Mouse (Mus musculus) natural killer cell, adult 2 months (primary cell): ENCODE results near the gene Cracr2b.
"Not testable (repeated sequence)": the region's sequence is repeated elsewhere in the genome, so short reads cannot be mapped to it uniquely, and the experiment has no call there.

Experiments used
- DNase-seq, 2 experiments: peaks; one replicate each; pipeline ENCODE4 v3.0.0; 2022; ENCODE audit warnings: low spot score in 2 of 2

Gene Cracr2b

GRCm38 (mm10) chr7:141433517-141434400 lies 27.1 kb upstream of the Cracr2b start:
- DNase-seq = no peak

- DNase-seq = no peak
These were observed 26.4 kb upstream of the Cracr2b start for GRCm38 (mm10) chr7:141434464-141434863.

- peak; percentile 49 to 54 for DNase-seq
These were observed 25.6 kb upstream of the Cracr2b start for GRCm38 (mm10) chr7:141435129-141435855.

DNA sequence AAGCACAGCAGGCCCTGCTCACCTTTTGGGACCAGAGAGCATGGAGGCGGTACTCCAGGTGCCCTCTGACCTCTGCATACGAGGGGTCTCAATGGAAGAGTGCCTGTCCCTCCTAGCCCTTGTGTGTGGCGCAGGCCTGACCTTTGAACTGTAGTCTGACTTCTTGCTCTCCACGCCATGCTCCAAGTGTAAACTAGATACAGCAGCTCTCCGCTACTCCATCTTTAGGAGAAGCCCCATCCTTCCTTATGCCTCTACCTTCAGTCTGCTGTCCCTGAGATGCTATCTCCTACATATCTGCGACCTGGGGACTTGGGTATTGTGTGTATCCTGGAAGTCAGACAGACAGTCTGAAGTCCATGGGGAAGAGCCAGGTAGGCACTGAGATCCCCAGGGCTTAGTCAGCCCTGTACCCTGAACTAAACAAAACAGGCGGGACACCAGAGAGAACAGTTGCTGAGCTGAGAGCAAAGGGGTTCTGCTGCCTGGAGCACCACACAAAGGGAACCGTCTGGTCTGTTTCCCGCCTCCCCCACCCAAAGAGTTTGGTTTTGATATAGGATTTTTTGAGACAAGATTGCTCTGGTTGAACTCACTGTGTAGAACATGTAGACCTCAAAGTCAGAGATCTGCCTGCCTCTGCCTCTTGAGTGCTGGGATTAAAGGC lies 24.9 kb upstream of the Cracr2b start:
- DNase-seq = no peak

DNA sequence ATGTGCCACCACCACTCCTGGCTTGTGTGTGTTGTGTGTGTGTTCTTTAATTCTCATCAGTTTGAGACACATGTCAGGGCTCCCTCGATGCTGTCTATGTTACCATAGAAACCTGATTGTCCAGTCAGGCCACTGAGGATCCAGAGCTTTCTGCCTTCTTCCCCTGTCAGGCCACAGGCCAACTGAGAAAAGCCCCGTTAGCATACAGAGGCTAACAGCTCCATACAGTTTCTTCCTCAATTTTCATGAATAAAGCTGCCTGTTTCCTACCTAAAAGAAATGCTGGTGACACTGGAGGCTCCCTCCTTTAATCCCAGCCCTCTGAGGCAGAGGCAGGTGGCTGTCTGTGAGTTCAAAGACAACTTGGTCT lies 24.4 kb upstream of the Cracr2b start:
- no peak for DNase-seq

GRCm38 (mm10) chr7:141437178-141438120 lies 23.4 kb upstream of the Cracr2b start, which contains the start of gene Slc25a22:
TSS of gene Slc25a22 (minus strand) at chr7:141437892.
- DNase-seq = peak; percentile 69 to 79

DNA sequence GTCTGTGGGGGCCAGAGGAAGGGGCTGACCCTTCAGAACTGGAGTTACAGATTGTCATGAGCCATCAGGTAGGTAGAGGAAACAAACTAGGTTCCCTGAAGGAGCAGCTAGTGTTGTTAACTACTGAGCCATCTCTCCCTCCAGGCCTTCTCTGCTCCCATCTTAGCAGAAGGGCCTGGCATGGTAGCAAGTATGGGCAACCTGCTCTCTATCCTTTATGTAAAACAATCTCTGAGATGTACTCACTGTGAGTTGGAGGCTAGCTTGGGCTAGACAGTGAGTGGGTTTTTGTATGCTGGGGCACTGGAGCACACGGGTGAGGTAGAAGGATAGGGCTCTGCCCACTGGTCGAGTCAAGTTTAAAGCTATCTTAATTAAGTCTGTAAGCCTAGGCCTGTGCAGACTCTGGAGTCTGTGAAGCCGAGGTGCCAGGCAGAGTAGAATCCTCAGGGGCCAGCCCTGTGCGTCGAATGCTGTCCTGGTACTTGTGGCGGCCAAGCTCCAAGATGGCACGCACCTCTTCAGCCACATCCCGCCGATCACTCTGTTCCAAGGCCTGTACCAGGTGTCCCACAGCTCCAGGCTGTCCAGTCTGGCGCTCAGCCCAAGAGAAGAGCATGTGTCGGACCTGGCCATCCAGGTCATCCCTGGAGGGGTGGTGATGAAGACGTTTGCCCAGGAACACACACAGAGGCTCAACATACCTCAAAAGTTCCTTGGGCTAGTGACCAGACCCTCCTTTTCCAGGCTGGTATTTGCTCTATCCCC lies 22.5 kb upstream of the Cracr2b start:
- no peak for DNase-seq

GRCm38 (mm10) chr7:141439140-141439679 lies 21.7 kb upstream of the Cracr2b start:
- no peak for DNase-seq

DNA sequence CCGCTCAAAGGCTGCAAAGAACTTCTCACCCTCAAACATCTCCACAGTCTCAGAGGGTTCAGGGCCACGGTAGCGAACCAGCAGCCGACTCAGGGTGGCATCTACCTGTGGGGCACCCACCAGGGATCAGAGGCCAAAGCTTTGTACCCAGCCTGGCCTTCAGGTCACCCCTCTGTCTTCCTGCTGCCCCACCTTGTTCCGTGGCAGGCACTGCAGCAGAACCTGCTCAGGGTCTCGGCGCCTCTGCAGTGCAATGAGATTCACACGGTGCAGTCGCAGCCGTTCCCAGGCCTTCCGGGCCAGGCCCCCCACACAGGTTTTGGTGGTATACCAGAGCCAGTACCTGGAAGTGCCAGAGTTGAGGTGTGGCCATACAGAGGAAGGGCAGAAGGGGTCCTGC lies 21.1 kb upstream of the Cracr2b start:
- no peak for DNase-seq

DNA sequence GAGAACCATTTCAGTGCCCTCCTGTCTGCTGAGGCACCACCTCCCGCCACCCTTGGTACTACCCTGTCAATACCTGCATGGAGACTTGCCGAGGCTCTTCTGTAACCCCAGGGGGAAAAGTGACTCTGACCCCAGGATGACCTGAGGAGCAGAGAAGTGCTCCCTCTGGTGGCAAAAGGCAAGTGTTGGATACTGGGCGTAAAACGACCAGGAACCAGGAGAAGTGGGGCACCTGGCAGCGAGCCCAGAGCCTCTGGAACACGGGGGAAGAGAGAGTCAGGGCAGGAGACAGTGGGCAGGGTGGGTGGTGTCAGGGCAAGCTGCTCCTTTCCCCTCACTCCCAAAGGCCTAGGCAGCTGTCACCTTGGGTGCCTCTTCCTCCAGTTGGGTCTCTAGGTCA lies 20.3 kb upstream of the Cracr2b start:
- peak in 1 of 2 experiments; percentile 52 for DNase-seq

DNA sequence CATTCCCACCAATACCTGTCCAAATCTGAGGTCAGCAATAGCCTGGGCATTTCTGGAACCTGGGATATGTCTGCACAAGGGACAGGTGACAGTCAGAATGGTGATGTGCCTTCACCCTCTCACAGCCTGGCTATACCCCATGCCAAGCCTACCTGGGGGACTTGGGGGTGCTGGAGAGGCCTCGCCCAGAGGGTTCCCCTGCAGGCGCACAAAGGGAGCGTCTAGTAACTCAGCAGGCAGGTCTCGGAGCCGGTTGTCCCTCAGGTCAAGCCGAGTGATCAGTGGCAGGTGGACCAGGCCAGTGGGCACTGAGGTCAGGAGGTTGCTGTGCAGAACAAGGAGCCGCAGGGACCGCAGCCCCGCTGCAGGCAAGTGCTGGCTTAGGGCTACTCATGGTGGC lies 19.4 kb upstream of the Cracr2b start:
- DNase-seq = no peak

DNA sequence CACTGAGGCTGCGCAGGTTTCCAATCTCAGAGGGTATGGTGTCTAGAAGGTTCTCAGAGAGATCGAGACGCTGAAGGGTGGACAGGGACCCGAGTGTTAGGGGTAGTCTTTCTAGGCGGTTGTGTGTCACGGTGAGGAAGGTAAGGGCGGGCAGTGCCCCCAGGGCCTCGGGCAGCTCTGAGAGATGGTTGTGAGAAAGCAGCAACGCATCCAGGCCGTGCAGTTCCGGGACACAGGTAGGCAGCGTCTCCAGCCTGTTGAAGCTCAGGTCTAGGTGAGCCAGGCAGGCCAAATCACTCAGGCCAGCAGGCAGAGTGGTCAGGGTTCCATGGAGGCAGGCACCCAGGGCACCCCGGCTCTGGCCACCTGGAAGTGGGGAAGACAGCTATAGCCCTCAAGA lies 18.7 kb upstream of the Cracr2b start:
- DNase-seq = no peak

DNA sequence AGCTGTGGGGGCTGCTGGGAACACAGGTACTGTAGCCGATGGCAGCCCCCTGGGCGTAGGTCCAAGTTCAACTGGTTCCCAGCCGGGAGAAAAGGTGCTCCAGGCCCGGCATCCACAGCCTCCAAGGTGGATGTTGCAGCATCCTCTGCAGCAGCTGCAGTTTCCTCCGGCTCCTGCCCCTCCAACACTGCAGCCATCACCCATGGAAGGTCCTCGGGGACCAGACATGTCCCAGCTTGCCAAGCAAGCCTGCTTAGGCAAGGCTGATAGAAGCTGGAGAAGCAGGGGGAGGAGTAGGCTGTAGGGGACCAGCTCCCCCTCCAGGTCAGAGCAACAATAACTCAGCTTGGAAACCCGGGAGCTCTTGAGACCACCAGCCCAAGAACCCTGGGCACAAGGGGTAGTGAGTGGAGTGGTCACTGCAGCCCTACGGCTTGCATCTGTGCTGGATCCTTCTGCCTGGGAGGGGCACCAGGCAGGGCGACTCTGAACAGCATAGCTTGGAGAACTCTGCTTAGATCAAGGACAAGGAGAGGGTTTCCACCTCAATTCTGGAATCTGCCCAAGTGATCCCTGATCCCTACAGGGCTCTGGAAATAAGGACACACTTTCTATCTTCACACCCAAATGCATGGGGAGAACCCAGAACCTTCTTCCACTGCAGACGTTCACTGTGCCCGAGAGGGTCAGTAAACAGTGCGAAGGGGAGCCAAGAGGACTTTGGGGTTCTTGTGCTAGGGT lies 17.6 kb upstream of the Cracr2b start:
- no peak for DNase-seq

GRCm38 (mm10) chr7:141443828-141444237 lies 17.1 kb upstream of the Cracr2b start, which contains the start of gene Pidd1:
TSS of gene Pidd1 (minus strand) at chr7:141444025.
- no peak for DNase-seq

GRCm38 (mm10) chr7:141446374-141446773 lies 14.5 kb upstream of the Cracr2b start:
- not testable (repeated sequence) for DNase-seq

DNA sequence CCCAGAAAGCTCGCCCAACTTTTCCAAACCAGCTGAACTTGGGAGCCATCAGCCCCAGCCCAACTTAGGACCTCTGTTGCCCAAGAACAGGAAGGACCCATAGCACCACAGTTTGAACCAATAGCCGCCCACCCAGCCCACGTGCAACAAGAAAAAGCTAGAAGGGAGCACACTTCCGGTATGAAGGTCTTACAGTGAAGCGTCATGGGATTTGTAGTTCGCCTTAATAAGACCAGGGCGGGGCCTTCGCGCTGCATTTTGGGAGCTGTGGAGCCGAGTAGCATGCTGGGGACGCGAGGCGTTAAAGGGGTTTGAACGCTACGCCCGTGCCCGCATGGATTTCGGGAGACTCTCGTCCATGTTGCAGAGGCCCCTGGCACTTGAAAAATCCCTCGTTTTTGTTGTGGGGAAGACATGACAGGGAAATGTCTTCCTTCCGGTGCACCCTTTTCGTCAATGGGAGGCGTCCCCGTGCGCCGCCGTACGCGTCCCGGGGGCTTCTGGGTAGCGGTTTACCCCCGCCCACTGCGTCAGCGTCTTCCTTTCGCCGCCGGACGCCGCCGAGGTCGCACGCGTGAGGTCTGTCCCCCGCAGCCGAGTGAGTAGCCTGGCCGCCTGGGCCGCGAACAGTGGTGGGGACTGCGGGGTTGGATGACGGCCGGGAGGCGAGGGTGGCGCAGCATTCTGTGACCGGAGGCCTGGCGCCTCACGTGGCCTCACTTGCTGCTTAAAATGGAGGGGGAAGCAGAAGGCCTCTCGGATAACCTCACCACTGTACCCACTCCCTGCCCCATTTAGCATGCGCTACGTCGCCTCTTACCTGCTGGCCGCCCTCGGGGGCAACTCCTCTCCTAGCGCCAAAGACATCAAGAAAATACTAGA lies 13.5 kb upstream of the Cracr2b start, which contains the start of gene Rplp2:
TSS of gene Rplp2 (plus strand) at position 261 of the 882 bp plus-strand sequence.
- DNase-seq = peak; percentile 94

DNA sequence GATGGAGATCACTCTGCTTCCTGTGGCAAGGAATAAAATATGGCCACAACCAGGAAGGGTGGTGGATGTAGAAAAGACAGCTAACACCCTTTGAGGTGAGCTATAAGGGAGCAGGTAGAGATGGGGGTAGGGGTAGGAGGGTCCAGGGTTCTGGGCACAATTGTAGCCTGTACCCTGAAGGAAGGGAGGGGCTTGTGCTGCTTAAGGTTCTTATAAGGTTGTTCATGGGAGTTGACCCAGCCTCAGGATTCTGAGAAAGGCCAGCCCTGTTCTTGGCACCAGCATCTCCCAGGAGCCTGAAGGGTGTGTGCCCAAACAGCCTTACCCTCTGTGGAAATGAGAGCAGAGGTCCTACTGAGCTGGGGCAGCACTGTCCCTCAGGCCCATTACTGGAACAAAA lies 9.0 kb upstream of the Cracr2b start:
- DNase-seq = no peak

DNA sequence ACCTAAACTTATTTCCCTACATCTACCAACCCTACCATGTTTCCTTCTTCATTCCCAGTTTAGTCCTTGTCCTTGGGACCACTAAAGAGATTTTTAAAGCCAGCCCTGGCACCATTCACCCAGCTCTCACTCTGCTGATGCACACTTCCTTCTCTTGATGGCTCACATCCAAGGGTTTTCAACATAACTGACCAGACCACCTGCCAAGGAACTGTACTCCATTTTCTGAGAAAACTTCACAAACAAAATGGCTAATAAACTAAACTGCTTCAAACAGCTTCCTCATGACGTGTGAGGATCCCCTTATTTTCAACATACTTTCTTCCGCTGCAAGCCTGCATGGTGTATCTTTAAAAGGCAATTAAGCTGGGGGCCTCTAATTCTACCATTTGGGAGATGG lies 7.3 kb upstream of the Cracr2b start:
- no peak for DNase-seq
